Mouse (Mus musculus): ENCODE results near the gene Cep83. TPM values are rescaled to one million over a fixed set of nuclear protein-coding genes. Genes with fewer than 3 reads are reported as not detected.
"Not testable (repeated sequence)": the region's sequence is repeated elsewhere in the genome, so short reads cannot be mapped to it uniquely, and the experiment has no call there.

The Cep83 gene
- 10 to 100 TPM; 30.7 to 34.9 (median 31.8) TPM for total RNA-seq (2022)

- peak; percentile 82 to 86 for DNase-seq (ENCODE audit: low spot score in 2 of 2)
Measured at GRCm38 (mm10) chr10:94688420-94689175, at the start of gene Cep83. Cep83 (plus strand) TSS chr10:94688654.

GRCm38 (mm10) chr10:94639281-94639680 lies 49.2 kb upstream of the Cep83 start:
- DNase-seq (ENCODE audit: low spot score in 2 of 2): no peak

GRCm38 (mm10) chr10:94640067-94640466 lies 48.4 kb upstream of the Cep83 start:
- no peak for DNase-seq (ENCODE audit: low spot score in 2 of 2)

GRCm38 (mm10) chr10:94664036-94664435 lies 24.4 kb upstream of the Cep83 start:
- no peak for DNase-seq (ENCODE audit: low spot score in 2 of 2)

GRCm38 (mm10) chr10:94664455-94664854 lies 24.0 kb upstream of the Cep83 start:
- no peak for DNase-seq (ENCODE audit: low spot score in 2 of 2)

GRCm38 (mm10) chr10:94668147-94668546 lies 20.3 kb upstream of the Cep83 start:
- DNase-seq (ENCODE audit: low spot score in 2 of 2): no peak

- peak in 1 of 2 experiments; percentile 21 for DNase-seq (ENCODE audit: low spot score in 2 of 2)
Measured at GRCm38 (mm10) chr10:94687801-94688419, 544 bp upstream of the Cep83 start.

GRCm38 (mm10) chr10:94689176-94689510 lies 689 bp downstream of the Cep83 start:
- no peak for DNase-seq (ENCODE audit: low spot score in 2 of 2)

GRCm38 (mm10) chr10:94690376-94690775 lies 1.9 kb downstream of the Cep83 start:
- DNase-seq (ENCODE audit: low spot score in 2 of 2): no peak

GRCm38 (mm10) chr10:94692163-94692562 lies 3.7 kb downstream of the Cep83 start:
- no peak for DNase-seq (ENCODE audit: low spot score in 2 of 2)

GRCm38 (mm10) chr10:94705643-94706258 lies 17.3 kb downstream of the Cep83 start:
- no peak for DNase-seq (ENCODE audit: low spot score in 2 of 2)

GRCm38 (mm10) chr10:94706695-94707094 lies 18.2 kb downstream of the Cep83 start:
- no peak for DNase-seq (ENCODE audit: low spot score in 2 of 2)

GRCm38 (mm10) chr10:94709622-94710319 lies 21.3 kb downstream of the Cep83 start:
- DNase-seq (ENCODE audit: low spot score in 2 of 2): no peak

- DNase-seq (ENCODE audit: low spot score in 2 of 2): no peak
Measured at GRCm38 (mm10) chr10:94710320-94710695, 21.9 kb downstream of the Cep83 start.

GRCm38 (mm10) chr10:94720300-94720699 lies 31.8 kb downstream of the Cep83 start:
- no peak for DNase-seq (ENCODE audit: low spot score in 2 of 2)

- DNase-seq (ENCODE audit: low spot score in 2 of 2): not testable (repeated sequence)
Measured at GRCm38 (mm10) chr10:94728053-94728452, 39.6 kb downstream of the Cep83 start.

- no peak for DNase-seq (ENCODE audit: low spot score in 2 of 2)
Measured at GRCm38 (mm10) chr10:94730445-94730844, 42.0 kb downstream of the Cep83 start.

GRCm38 (mm10) chr10:94734829-94735228 lies 46.4 kb downstream of the Cep83 start:
- no peak for DNase-seq (ENCODE audit: low spot score in 2 of 2)

GRCm38 (mm10) chr10:94740221-94740620 lies 51.8 kb downstream of the Cep83 start:
- no peak for DNase-seq (ENCODE audit: low spot score in 2 of 2)

GRCm38 (mm10) chr10:94741459-94741858 lies 53.0 kb downstream of the Cep83 start:
- no peak for DNase-seq (ENCODE audit: low spot score in 2 of 2)

GRCm38 (mm10) chr10:94747011-94747410 lies 58.6 kb downstream of the Cep83 start:
- no peak for DNase-seq (ENCODE audit: low spot score in 2 of 2)

GRCm38 (mm10) chr10:94771496-94771895 lies 83.0 kb downstream of the Cep83 start:
- peak; percentile 54 to 59 for DNase-seq (ENCODE audit: low spot score in 2 of 2)
